Mouse (Mus musculus) lung, postnatal 4 days (tissue): ENCODE measurements at regions not wholly inside any gene's neighbourhood (a gene's known extent, or its start where the extent isn't known, plus 50 kb on each side); places are given as distances from the start of the nearest gene placed in this dataset.

Source experiments
- DNase-seq, 2 experiments: peaks; one replicate each; pipeline ENCODE4 v3.0.0; 2021

DNA sequence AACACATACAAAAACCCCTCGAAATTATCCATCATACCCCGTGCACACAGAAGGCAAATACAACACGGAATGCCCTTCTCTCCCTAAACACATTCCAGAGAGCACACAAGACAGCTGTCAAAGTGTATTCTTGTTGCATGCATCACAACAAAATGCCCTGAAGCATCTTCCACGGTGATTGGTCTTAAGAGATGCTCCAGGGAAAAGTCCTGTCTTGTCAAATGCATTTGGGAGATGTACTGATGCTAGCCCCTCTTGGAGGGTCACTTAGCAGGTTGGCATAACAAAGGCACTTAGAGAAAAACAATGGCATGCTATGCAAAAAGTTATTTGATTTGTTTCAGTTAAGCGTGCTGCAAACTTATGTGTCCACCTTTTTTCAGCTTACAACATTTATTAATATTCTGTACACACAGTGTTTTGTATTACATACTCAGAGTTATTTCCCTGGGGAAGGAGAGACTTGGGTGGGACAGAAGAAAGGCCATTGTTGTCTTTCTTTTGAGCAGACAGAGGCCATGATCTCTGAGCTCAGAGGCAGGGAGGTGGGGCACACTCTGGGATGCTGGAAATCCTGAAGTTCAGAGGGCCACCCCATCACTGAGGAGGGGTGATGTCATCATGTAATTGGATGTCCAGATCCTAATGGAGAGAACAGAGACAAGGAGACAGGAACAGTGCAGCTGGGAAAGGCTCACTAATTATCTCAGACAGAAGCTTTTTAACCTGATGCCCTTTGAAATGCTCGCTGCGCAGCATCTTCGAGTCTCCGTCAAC lies 598.2 kb upstream of the Cdh5 start:
- DNase-seq: no peak

DNA sequence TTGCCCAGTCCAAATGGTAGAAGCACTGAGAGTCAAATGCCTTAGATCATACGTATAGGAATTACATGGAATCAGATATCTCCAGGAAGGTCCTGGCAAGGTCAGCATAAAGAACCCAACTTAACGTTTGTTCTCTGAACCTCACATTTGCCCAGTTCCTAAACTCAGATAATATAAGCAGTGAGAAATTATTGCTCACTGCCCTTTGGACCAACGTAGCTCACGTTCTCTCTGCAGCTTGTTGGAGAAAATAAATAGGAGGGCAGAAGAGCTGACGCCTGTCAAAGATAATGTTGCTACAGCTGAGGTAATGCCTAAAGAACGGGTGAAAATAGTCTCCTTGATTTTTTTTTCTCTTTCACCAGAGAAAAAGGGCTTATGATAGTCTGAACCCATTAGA lies 595.1 kb upstream of the Cdh5 start:
- no peak for DNase-seq

DNA sequence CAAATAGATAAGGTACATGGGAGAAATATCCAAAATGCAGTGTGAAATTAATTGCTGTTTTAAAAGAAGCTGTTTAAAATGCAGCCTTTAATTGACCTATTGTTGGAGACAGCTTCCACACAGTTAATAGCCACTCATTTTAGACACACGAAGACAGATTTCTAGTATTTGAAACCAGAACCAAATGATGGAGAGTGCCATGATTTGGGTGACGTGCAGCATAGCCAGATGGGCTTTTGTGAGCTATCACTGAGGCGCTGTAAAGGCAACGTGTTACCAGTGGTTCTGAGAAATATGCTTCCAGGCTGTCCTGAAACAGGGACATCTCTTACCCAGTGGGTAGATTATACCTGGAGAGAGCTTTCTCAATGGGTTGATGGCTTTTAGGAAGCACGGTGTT lies 594.4 kb upstream of the Cdh5 start:
- DNase-seq: no peak

DNA sequence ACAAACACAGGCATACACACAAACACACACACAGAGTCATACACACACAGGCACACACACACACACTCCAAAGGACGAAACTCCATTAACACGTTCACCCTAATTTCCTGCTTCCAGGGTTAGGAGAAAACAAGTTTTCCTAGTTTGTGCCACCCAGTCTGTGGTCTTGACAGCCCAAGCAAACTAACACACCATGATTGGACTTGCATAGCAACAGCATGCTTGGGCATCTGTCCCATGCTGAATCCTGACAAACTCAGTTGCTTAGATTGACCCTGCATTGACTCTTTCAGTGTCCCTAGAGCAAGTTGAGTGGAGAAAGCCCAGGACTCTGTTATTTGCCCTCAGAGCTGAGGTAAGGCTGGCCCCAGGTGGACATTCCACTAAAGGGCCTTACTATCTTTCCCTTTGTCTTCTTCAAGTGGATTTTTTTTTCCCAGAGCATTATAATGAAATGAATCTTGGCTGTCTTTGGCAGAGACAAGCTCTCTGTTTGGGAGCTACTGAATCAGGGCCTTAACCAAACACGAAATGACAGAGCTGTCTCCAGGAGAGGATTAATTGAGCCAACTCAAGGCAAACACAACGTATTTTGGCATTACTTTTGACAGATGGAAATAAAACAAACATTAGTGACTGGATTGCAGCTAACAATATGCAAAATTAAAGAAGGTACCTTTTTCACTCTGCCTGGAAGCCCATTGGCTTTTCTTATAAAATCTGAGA lies 581.1 kb upstream of the Cdh5 start:
- no peak for DNase-seq

DNA sequence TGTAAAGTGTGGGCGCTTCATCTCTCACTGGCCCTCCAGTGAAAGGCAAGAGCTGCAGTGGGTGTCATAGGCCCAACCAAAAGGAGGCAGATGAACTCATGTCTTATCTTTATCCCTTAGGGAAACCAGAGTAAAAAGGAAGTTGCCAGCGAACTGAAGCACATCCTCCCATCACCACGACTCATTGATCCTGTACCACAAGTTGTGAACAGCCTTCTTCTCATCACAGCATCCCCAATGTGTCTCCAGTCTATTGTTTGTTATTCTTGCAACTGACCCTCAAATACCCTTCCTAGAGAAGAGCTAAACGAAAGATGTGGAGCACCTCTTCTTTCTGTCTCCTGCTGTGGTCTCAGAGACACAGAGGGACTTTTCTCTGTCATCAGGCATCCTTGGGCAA lies 570.5 kb upstream of the Cdh5 start:
- DNase-seq: no peak

DNA sequence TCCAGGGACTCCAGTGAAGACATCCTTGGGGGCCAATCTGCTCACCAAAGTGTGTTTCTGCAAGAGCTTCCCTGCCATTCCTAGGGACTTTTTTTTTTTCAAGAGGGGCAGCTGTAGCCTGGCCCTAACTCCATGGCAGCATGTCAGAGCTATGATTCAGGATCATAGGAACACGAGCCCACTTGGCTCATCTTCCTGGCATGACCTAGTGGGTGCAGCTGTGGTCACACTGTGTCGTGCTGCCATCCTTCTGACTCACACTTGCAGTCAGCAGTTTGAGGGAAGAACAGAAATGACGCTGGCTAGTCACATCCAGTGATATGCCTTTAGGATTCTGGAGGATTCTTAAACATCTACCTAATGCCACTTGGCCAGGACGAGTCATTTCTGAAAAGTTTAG lies 566.5 kb upstream of the Cdh5 start:
- DNase-seq: no peak

DNA sequence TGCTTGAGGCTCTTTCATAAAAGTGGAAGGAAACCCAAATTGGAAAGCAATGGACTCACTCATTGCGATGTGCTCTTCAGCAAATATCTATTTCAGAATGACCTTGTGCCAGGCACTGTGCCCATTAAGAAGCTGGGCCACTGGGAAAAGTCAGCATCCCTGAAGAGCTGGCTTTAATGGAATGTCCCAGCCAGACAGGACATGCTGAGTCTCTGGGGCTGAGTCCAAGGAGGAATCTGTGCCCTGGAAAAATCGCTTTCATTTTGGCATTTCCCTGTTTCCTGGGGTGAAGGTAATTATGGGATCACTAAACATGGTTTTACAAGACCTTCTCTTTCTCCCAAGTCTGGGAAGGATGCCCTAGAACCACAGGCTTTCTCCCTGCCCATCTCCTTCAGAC lies 564.6 kb upstream of the Cdh5 start:
- DNase-seq: no peak

DNA sequence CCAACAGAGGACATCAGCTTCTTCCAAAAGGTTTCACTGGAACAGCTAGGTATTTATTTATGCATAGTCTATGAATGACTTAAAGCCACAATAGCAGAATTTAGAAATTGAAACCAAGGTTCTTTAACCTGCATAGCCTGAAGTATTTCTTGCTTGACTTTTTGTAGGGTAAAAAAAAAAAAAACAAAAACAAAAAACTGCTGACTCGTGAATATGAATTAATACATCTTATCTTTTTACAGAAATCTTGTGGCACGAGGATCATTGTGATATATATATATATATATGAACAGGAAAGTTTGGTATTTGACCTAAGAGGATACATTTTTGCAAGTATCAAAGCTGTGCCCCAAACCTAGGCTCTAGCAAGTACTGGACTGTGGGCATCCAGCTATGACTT lies 559.5 kb upstream of the Cdh5 start:
- DNase-seq: no peak

DNA sequence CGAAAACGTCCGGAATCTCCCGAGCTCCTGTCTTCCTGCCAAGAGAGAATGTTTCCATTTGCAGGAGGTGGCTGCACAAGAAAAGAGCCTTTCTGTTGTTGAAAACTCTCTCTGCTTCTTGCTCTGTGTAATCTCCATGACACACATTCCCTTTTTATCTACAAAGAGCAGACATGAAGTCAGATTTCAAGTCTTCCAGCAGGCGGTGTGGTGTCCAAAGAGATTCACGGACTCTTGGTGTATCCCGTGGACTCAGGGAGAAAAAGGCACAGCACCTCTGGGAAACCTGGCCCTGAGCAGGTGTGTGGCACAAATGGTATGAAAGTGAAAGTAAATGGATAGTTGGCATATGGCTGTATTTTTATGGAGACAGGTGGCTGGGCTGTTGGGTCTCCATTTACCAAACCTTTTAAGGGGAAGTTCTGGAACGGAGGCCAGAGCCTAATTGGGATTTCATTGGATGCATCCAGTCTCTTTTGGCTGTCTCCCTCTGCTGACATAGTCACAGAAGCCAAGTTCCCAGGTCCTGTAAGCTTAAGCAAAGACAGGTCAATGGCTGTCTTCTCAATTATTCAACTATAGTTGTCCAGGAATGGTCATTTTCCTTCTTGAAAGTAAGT lies 549.4 kb upstream of the Cdh5 start:
- DNase-seq: no peak

DNA sequence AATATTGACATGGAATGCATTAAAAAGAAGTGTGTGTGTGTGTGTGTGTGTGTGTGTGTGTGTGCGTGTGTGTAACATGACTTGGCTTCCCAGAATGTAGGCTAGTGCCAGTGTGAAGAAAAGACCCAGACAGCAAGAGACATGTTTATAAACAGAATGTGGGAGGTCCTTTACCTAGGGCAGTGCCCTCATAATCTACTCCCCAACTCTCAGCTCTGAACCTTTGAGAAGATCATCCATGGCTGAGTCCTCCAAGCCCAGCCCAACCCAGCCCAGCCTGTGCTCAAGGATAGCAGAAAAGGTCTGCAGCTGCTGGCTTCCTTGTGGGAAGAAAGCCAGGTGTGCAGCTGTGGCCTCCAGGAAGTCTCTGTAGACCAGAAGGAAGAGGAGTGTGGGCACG lies 539.8 kb upstream of the Cdh5 start:
- DNase-seq: no peak

DNA sequence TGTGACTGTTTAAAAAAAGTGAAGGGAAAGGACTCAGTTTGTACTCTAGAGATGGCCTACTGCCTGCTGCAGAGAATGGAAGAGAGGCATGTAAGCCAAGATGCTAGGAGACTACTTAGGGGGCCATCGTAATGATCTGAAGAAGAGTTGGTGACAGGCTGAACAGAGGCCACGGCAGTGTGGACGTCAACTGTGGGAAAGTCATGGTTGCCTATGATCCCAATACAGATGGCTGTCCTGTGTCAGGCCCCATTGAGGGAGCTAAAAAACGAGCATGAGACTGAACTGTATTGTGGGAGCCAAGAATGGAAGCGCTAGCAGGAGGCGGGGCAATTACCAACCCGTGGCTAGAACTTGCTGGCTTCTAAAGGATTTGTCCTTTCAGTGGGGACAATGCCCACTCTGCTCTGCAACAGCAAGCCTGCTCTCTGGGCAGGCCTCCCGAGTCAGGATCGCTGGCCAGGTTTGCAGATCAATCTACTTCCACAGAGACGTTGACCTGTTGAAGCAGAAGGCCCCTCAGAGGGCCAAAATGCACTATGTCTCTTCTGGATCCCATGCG lies 530.5 kb upstream of the Cdh5 start:
- DNase-seq: no peak

DNA sequence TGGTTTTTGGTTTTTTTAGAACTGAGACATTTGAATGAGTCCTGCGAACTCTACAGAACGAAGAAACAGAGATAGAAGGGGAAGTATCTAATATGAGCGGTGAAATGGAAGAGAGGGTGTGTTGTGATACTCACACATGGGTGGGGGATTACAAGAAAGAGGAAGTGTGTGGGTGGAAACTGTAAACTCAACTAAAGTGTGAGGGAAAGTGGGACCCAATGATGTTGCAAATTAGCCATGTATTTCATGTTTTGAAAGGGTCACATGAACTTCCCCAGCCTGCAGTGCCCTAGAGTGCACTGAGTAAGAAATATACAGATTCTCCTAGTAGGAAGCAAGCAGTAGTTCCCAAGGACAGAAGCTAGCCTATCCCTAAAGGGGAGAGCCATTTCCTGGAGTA lies 524.3 kb upstream of the Cdh5 start:
- DNase-seq: no peak

DNA sequence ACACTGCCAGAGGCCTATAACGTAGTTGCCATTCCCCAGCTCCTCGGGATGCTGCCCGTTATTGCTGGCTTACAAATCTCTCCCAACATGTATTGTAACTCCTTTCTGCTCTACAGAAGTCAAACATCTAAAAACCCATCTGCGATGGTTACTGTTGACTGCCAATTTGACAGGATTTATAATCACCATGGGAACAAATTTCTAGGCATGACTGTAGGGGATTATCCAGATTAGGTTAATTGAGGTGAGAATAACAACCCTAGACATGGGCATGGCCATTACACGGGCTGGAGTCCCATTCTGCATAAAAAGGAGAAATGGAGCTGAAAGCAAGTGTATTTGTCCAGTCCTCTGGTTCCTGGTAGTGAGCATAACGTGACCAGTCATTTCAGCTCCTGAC lies 523.4 kb upstream of the Cdh5 start:
- DNase-seq: no peak

DNA sequence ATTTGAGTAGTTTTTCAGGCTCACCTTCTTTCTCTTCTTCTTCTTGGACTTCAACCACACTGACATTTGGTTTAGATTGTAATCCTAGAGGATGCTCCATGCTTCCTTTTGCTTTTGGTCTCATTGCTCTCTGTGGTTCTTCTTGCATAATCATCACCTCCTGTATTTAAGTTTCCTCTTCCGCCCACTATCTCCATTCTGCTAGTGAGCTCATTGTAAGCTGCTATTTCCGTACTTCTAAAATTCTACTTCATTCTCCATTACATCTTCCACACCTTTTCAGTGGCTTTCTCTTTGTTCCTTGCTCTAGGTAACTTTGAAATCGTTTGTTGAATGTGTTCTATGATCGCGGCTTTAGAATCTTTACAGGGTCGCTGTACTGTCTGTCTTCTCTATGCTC lies 493.1 kb upstream of the Cdh5 start:
- no peak for DNase-seq

DNA sequence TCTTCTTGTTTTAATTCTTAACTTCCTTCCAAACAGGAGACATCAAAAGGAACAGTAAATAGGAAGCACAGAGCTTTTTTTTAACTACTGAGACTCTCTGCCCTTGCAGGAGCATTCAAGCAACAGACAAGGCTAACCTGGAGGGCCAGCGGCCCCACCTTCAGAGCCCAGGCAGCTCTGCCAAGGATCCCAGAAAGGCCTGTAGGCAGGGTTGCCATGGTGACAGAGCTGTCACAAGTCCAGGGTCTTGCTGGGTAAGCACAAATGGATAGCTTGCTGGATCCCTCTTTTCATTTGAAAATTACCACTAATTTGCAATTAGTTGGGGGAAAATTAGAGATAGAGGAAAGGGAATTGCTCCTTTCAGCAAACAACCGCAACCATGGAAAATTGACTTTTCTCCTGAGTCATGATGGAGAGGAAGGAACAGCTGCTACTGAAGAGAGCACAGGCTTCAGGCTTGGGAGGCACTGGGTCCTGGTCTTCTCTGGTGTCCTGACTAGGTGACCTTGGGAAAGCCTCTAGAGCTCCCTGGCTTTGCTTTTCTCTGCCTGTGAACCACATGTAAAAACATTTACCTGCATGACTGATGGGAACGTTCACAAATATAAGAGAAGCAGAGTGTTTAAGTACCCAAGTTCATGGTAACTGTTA lies 477.5 kb upstream of the Cdh5 start:
- no peak for DNase-seq

DNA sequence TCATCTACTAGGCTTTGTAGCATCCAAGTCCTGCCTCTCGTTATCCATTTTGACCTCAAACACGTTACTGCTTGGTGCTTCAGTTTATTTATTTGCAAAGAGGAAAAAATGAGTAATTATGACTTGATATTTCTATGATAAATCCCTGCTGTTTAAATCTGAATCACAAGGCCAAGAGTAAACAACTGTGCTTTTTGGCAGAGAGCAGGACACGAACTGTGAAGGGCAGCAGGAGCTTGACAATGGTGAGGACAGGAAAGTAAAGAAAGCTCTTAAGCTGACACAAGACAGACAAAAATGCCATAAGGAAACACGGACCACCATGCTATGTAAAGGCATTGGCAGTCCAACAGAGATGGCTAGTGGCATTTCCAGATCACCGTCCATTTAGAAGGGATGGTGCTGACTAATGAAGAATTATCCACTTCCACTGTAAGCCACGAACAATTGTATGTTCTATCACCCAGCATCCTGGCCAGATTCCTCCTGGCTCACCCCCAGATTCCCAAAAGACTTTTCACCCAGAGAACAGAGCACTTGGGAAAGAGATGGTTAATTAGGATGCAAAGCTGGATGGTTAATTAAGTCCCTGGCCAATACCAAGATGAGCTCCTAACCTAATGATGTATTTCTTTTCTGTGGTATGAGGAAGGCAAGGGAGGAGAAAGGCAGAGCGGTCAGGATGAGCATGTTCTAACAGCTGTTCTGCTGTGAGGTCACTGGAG lies 476.1 kb upstream of the Cdh5 start:
- no peak for DNase-seq

DNA sequence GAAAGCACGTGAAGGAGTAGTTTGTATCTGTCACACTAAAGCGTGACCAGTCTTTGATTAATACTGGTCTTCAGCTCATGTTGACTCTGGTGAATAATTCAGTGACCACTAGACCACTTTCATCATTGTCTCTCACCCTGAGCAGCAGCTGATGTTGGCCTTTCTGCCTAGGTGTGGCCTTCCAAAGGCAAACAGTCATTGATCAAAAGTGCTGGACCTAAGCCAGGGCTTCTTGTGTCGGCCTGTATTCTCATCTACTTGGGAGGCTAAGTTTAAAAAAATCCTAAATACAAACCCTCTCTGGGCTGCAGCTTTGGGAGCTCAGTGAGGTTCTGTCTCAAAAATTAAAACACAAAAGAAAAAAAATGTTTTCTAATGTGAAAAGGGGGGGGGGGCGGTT lies 475.0 kb upstream of the Cdh5 start:
- DNase-seq: no peak

DNA sequence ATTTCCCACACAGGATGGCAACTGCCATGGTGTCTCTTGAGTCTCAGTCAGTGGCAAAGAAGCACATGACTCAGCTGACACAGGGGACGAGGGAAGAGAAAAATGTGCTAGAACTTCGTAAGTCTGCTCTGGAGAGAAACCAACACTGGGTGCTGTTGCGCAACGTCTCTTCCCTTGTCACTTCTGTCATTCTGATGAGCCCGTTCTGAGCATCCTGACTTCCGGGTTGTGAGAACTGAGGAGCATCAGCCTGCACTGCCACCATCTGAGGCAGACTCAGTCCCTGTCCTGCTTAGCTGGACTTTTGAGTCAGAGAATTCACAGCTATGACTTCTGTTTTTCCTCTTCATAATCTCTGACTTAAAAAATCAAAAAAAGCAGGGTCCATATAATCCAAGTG lies 468.9 kb upstream of the Cdh5 start:
- DNase-seq: no peak

DNA sequence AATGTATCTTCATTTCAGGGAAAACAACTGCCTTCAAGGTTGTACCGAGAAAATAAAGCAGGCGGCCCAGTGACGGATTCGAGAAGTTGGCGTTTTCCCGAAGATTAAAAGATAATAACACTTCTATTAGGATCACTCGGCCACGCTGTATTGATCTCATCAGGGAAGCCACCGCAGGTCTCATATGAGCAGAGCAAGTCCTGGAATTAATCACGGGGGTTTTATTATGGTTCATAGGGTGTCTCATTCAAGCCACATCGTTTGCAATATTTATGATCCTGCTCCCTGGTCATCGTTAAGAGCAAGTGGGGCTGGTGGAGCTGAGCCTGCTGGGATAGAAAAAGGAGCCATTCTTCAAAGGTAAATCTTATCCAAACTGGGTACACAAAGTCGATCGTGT lies 466.5 kb upstream of the Cdh5 start:
- DNase-seq: no peak

DNA sequence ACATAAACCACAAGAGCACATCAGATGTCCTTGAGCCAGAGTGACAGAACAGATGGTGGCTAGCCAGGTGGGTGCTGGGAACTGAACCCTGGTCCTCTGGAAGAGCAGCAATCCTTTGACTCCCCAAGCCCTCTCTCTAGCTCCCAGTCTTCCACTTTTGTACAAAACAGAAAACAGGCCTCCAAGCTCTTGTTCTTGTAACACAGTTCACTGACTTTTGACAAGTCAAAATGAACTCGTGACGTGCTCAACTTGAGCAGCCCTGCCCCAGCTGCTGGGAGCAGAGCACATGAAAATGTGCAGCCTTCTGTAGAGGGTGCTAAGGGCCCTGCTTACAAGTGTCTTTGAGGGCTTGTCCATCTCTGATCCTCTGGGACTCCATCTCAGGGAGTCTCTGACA lies 457.8 kb upstream of the Cdh5 start:
- DNase-seq: no peak

DNA sequence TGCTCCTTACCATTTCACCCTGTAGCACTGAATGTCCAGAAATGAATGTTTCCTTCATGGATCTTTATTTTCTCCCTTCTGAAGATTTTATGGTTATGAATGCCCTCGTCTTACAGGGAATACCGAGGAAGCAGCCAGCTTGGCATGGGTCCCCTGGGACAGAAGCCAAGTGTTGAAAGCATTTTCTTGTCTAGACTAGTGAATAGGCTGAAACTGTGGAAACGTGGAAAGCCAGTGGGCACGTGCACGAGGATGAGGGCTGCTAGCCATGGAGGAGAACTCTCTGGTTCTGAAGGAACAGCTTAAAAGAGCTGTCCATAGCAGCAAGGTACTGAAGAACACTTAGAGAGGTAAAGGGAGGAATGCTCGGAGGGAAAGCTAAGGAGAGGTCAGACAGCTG lies 457.3 kb upstream of the Cdh5 start:
- DNase-seq: peak; percentile 17 to 68

DNA sequence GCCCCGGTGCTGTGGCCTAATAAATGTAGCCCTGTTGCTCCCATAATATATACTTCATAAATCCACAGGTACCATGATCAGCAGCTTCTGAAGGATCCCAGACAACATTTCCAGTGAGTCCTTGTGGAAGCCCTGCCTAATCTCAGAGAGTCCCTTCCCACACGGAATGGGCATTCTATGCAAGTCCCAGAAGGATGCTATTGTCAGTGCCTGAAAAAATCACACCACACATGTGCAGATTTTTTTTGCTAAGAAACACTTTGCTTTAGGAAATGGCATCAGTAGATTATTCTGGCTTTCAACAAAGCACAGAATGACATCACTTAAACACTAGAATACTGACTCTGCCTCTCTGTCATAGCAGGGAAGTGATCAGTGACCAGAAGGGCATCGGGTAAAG lies 456.6 kb upstream of the Cdh5 start:
- no peak for DNase-seq

DNA sequence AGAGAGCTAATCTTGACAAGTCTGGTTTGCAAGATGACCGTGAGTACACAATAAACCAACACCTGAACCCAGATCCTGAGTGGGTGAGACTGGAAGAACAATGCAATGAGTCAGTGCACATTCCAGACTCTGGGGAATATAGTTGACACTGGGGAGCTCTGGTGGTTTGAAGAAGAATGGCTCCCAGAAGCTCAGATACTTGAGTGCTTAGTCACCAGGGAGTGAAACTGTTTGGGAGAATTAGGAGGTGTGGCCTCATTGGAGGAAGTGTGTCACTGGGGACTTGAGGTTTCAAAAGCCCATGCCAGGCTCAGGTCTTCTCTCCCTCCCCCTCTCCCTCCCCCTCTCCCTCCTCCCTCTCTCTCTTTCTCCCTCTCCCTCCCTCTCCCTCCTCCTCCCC lies 436.6 kb upstream of the Cdh5 start:
- DNase-seq: no peak
